Mouse (Mus musculus) mature B cell (primary cell): ENCODE data around the gene Ager.

Experiments used
- in situ Hi-C: fragments of 300-500 bp; cut with MboI; formaldehyde crosslinking; loops from 2 replicates; pipeline ENCODE4 v1.14.3; 2019

The Ager gene

DNA sequence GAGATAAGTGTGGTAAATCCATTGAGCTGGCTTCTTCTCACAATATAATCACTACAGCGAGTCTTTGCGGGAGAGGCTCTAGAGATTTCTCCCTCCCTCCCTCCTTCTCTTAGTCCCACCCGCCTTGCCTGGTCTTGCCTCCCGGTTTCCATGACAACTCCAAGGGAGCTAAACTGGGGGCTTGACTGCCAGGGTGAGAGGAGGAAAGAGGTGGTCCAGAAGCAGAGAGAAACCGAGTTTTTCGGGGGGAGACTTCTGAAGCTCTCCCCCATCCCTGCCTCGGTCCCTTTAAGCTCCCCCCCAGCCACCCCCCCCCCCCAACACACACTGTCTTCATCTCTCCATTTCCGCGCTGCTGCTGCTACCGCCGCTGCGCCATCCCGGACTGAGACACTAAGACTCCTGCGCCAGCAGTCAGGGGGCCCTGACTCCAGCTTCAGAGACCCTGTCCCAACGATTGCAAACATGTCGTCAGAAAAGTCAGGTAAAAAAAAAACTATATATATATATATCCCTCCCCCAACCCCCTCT lies 31.6 kb downstream of the Ager start, which contains the start of gene Prrt1:
Gene Prrt1, plus strand, starts transcription at position 313 of the 531 bp plus-strand sequence.
- in situ Hi-C loops, result no loop called here

DNA sequence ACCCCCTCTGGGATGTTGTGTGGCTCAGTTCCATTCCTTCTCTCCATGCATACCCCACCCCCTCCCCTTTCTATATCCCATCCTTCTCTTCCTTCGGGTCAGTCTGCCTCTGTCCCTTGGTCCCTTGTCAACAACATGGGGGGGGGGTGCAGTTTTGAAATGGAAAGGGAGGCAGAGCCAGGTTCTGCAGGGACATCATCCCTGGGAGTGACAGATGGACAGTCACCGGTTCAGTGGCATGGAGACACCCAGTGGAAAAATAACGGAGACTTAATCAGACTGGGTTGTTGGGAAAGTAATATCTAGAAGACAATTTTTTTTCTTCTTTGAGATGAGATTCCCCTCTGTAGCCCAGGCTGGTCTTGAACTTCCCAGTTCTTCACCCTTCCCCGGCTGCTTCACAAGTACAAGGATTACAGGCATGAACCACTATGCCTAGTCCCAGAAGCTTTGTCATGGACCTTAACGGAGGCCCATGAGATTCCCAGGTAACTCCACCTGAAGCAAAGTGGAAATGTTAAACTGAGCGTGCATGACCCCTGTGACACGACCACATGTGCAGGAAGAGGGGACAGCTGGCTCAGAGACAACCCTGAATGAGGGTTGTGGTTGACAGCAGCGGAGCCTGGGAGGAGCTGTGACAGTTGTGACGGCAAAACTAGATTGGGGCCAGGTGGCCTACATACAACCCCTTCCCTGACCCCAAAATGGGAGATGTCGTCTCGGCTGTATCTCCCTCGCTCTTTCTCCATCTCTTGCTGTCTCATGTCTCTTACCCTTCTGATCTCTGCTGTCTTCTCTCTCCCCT lies 32.3 kb downstream of the Ager start:
- in situ Hi-C loops, result no loop called here

DNA sequence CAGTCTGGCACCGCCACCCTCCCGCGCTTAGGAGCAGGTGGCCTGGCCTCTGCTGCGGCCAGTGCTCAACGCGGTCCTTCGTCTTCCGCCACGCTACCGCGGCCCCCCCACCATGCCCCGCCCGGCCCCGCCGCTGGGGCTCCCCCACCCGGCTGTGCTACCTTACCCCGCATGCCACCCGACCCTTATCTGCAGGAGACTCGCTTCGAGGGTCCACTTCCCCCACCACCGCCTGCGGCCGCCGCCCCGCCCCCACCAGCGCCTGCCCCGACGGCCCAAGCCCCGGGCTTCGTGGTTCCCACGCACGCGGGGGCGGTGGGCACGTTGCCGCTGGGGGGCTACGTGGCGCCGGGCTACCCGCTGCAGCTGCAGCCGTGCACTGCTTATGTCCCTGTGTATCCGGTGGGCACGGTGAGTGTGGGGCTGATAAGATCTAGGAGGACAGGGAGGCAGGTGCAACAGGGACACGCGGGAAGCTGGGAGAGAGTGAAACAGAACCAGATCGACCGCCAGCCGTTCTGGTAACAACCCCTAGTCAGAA lies 33.2 kb downstream of the Ager start:
- in situ Hi-C loops, result no loop called here

DNA sequence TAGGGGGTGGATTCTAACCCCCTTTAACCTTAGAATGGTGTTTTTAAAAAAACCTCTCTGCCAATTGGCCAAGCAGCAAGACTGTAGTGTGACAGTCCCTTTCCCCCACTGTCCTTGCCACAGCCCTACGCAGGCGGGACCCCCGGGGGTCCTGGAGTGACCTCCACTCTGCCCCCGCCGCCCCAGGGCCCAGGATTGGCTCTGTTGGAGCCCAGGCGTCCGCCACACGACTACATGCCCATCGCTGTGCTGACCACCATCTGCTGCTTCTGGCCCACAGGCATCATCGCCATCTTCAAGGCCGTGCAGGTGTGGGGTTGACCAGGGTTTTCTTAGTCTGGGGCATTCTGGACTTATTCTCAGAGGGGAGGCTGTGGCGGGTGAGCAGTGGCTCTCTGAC lies 34.0 kb downstream of the Ager start:
- in situ Hi-C loops, result no loop called here

DNA sequence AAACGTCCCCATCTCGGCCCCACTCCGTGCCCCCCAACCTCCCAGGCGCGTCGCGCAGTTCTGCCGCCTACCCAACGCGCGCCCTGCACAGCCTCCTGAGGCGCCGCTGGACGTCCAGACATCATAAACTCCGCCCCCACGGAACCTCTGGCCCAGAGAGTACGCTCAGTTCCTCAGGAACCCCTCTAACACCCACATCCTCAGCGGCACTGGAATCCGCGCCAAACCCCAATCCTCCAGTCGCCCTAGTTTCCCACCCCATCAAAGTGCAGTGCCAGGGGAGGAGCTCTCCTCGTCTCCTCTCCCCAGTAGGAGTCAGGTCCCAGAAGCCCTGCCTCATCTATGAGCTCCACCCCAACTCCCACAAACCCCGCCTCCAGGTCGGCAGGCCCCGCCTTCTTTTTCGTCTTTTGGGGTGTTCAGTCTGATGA lies 34.6 kb downstream of the Ager start:
- in situ Hi-C loops, result no loop called here

DNA sequence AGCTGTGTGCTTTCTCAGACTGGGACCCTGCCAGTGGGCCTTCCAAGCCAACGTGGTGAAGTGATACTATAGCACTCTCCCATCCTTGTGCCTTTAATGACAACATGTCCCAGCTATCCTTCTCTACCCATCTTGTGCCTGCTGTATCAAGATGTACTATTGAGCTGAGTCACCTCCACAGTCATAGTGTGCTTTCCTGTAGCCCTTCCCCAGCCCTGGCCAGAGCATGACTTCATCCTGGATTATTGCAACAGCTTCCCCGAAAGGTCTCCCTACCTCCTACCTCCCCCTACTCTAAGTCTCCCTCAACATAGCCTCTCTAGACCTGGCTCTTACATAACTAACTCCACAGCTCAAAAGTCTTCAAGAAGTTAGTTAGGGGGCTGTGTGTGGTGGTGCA lies 38.0 kb downstream of the Ager start:
- in situ Hi-C loops, result no loop called here

DNA sequence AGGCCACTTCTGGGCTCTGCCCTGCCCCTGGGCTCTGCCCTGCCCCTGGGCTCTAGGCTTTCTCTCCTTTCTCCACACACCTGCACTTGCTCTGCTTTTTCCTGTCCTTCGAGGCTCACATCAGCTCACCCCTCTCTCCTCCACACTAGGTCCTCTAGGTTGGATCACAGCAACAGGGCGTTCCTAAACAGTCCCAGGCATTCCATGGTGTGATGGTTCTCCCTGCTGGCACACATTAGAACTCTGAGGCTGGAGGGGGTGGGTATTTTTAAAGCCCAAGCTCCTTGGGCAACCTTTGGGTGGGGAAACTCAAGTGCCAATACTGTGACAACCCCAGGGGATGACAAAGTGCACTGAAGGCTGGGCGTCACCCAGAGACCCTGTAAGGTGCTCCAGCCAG lies 39.8 kb downstream of the Ager start:
- in situ Hi-C loops, result no loop called here

DNA sequence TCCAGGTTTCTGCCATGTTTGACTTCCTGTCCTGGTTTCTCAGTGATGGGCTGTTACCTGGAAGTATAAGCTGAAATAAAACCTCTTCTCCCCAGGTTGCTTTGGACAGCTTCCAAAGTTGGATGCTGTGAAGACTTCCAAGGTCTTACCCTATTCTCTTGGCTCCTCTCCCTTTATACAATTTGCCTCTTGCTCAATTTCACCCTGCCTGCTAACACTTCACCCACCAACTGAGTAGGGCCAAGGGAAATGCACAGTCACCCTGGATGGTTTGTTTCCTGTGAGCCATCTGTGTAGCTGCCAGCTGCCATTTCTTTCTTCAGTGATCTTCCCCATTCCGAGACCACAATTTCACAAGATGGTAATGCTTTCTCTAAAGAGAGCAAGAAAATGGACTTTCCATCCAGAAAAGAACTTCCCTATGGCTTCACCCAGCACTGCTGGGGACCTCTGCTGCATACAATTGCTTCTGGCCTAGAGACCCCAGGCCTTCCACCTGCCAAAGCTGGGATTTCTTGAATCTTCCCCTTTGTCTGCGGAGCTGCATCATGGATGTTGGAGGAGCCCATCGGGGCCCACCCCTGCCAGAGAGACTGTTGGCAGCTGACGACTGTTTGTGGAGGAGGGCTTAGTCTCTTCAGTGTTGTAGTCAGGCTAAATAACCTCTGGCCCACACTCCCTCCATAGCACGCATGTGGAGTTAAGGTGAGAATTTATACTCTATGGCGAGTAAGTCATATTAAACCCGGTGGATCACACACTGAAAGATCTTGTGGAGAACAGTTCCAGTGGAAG lies 42.0 kb downstream of the Ager start:
- in situ Hi-C loops, result no loop called here

DNA sequence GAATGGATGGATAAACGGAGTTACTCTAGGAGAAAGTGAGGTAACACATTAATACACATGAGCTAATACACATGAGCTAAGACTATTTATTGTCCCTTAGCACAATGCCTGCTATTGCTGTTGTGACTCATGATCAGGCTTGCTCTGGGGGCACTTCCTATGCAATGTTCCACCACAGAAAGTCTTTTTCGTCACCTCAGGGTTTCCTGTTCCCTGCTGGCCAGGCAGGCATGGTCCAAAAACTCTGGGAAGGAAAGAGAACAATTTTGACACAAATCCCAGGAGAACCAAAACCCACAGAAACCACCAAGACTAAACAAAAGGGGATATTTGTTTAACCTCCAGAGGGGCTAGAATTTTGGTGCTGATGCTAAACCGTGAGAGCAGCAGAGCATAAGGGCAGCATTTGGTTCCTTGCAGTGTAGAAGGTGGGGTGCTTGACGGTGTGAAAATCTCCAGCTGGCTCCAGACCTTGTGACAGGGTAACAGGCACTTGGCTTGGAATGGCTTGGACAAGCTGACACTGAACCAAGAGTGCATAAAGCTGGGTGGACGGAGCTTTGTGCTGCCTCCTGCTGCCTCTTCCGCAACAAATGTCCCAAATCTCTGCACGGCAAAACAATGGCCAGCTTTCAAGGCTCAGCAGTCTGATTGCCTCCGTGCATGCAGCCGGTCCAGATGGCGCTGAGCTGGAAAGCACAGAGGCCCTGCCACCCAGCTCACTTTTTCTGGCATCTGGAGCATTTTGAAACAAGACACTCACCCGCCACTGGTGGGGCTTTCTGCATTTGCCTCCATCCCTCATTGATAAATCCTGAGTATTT lies 43.3 kb downstream of the Ager start:
- in situ Hi-C loops, result no loop called here

DNA sequence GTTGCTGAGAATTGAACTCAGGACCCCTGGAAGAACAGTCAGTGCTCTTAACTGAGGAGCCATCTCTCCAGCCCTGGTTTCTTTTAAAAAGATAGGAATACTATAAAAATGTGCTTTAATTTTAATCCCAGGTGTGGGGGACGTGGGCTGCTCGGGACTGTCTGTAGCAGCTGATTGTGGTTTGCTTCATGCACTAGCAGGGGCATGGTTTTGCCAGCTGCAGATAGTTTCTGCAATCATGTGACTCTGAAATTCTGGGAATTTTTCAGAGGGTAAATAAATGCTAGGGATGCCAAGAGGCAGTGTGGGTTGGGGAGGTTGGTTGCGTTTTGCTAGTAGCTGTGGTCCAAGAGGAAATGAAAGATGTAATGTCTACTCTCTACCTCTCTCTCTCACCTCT lies 44.3 kb downstream of the Ager start:
- in situ Hi-C loops, result no loop called here

DNA sequence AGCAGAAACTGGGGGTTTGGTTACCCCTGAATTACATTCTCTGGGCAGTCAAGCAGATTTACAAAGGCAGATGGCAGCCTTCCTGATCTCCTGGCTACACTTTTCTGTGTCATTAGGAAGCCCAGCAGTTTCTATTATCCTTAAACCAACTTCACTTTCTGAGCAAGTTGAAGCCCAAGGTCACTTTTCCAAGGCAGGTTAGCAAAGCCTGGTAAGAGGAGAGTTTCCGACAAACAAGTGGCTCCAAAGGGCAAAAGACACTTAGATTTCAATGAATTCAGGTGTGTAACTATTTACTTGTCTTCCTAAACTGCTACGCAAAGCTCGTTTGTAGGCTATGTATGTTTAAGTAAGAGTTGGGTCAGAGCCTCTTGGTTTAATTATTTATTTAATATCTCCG lies 45.7 kb downstream of the Ager start:
- in situ Hi-C loops, result no loop called here

DNA sequence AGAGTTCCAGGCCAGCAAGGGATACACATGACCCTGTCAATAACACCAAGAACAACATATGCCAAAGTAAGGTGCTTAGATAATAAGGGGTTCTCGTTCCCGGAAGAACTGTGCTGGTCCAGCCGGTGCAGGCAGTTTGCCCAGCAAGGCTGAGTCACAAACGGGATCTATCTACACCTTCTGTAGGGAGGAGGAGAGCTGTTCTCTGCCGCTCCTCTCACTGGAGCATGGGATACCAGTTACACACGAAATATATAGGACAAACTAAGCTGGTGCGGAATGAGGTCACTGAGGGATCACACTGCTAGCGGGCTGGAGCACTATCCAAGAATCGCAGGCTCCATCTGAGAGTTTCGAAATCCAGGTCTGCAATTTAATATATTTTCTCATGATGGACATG lies 46.3 kb downstream of the Ager start:
- in situ Hi-C loops, result no loop called here

DNA sequence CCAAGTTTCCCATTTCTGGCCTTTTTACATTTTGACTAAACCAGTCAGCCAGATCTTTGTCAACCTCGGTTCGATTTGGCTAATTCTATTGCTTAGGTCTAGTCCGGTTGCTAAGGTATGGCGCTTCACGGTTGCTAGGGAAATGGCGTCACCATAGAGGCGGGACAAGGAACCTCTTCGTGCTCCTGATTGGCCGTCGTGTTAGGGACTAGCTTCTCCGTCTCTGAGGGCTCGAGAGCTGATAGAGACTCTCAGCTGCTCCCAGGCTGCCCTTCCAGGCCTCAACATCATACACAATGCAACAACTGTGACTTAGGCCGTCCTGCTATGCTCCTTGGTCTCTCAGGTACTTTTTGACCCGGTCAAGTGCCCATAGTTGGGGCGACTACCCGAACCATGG lies 46.9 kb downstream of the Ager start, which contains the start of gene Fkbpl:
Gene Fkbpl, plus strand, starts transcription at position 157 of the 400 bp plus-strand sequence.
- in situ Hi-C loops, result no loop called here

DNA sequence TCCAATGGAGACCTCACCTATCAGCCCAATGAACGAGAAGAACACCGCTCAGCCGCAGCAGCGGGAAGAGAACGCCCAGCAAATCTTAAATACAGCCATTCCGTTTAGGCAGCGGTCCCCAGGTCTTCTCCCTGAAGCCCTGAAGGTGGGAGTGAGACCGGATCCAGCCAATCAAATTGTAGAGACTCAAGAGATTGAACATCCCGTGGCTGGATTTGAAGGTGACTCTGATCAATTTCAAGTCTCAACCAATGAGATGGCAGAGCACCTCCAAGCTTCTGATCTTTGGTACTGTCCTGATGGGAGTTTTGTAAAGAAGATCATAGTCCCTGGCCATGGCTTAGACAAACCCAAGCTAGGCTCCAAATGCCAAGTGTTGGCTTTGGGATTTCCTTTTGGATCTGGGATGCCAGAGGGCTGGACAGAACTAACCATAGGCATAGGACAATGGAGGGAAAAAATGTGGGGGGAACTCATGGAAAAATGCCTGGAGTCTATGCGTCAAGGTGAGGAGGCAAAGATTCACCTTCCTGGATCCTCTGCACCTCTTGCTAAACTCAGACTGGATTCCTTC lies 47.7 kb downstream of the Ager start:
- in situ Hi-C loops, result no loop called here

DNA sequence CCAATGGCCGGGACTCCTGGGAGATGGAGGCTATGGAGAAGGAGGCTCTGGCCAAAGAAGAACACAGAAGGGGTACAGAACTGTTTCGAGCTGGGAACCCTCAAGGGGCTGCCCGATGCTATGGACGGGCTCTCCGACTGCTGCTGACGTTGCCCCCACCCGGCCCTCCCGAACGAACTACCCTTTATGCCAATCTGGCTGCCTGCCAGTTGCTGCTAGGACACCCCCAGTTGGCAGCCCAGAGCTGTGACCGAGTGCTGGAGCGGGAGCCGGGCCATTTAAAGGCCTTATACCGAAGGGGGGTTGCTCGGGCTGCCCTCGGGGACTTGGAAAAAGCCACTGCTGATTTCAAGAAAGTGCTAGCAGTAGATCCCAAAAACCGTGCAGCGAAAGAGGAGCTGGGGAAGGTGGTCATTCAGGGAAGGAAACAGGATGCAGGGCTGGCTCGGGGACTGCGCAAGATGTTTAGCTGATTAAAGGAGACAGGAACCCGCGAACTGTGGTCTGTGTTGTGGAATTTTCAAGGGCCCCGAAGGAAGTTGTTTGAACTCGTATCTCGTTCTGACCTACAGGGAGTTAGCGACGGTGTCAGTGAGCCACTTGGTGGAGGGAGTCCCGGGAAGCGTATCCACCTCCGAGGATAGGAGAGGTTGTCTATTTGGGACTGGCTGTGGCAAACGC lies 48.3 kb downstream of the Ager start:
- in situ Hi-C loops, result no loop called here

DNA sequence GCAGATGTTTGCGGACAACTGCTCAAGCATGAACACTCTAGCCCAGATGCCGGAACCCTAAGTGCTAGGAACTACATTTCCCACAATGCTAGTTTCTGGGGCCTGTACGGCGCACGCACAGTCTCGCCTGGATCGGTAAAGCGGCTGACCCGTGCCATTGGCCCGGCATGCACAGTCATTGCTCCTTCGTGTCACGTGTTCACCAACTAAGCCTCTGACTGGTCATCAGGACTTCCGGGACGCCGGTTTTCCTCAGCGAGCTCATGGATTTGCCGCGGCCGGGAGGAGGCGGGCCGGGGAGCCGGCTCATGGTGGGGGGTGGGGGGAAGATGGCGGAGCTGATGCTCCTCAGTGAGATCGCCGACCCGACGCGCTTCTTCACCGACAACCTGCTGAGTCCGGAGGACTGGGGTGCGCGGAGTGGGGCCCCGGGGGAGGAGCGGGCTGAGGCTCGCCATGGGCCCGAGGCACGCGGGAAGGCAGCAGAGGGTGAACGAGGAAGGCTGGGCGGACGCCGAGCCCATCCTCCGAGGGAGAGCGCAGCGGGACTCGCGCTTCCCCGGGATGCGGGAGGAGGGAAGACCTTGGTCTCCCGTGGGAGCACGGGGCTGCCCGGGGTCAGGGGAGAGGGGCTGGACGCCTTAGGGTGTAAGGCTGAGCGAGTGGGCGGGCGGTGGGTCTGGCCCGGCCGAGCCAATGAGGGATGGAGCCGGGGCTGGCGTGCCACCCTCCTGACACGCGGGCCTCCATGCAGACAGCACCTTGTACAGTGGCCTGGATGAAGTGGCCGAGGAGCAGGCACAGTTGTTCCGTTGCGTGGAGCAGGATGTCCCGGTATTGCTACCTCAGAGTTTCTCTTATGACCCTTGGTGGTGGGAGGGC lies 49.5 kb downstream of the Ager start, which contains the start of gene Atf6b:
Gene Atf6b, plus strand, starts transcription at position 241 of the 882 bp plus-strand sequence.
- in situ Hi-C loops, result no loop called here

DNA sequence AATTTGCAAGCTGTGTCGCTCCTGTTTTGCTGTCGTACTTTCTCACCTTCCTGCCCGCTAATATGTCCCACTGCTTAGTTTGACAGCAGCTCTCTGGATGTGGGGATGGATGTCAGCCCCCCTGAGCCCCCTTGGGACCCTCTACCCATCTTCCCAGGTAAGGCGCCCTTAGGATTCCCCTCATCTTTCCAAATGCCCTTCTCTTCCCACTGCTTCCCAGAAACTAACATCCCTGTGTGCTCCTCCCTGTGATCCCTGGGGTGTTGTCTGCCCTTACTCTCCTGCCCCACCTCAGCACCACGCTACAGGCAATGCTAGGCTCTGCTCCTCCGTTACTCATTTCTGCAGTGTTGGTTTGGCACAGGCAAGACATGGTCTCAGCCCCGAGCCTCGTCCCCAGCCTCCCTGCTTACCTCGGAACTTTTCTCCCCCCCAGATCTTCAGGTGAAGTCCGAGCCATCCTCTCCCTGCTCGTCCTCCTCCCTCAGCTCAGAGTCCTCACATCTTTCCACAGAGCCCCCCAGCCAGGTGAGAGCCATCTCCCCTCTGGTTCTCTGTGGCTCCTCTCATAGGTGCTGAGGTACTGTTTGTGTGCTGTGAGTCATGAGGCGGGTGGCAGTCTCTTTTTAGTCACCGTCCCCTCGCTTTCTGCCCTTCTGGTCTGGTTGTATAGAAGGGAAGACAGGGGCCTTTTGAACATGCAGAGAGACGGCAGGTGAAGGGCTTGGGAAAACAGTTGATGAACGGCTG lies 50.7 kb downstream of the Ager start:
- in situ Hi-C loops, result no loop called here

DNA sequence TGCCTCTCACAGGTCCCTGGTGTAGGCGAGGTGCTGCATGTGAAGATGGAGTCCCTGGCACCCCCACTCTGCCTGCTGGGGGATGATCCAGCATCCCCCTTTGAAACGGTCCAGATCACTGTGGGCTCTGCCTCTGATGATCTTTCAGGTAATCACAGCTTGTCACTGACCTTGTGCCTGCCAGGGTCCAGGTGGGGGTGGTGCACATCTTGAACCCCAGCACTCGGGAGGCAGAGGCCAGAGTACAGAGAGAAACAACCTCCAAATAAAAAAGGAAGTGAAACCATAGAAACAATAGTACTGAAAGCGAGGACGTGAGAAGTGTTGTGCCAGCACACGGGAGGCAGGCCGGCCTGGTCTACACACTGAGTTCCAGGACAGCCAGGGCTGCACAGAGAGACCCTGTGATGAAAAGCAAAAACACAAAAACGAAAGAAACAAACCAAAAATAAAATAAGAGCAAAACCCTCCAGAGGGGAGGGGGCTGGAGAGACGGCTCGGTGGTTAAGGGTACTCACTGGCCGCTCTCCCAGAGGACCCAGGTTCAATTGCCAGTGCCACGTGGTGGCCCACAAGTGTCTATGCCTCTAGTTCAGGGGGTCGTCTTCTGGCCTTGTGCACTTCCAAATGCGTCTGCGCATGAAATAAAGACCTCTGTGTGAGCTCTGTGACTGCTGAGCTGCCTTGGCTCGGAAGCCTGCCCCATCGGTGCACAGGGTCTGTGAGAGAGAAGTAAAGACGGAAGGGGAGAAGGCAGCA lies 51.6 kb downstream of the Ager start:
- in situ Hi-C loops, result no loop called here
